Mouse (Mus musculus) spleen, postnatal 36 days (tissue): Measurements from ENCODE around the gene H2-D1.
"Not testable (repeated sequence)": the region's sequence is repeated elsewhere in the genome, so short reads cannot be mapped to it uniquely, and the experiment has no call there.

Experiments used
- DNase-seq, 2 experiments: peaks; one replicate each; pipeline ENCODE4 v3.0.0; 2022; ENCODE audit warnings: low spot score in 2 of 2, mixed read lengths in 1 of 2

H2-D1 gene

DNA sequence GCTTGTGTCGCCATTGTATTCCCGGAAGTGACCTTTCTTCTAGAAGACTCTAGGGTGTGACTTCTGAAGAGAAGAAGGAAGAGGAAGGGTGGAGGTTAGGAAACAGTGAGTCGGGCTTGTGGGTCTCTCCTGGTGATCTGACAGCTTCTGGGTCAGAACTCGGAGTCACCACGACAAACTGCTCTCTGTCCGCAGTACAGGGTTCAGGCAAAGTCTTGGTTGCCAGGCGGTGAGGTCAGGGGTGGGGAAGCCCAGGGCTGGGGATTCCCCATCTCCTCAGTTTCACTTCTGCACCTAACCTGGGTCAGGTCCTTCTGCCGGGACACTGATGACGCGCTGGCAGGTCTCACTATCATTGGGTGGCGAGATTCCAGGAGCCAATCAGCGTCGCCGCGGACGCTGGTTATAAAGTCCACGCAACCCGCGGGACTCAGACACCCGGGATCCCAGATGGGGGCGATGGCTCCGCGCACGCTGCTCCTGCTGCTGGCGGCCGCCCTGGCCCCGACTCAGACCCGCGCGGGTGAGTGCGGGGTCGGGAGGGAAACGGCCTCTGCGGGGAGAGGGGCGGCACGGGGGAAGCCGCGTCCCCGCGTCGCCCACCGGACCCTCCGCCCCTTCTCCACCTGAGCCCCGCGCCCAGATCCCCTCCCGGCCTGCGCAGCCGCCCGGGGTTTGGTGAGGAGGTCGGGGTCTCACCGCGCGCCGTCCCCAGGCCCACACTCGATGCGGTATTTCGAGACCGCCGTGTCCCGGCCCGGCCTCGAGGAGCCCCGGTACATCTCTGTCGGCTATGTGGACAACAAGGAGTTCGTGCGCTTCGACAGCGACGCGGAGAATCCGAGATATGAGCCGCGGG is at the start of gene H2-D1:
TSS of gene H2-D1 (plus strand) at position 67 of the 859 bp plus-strand sequence.
- peak; percentile 100 for DNase-seq

DNA sequence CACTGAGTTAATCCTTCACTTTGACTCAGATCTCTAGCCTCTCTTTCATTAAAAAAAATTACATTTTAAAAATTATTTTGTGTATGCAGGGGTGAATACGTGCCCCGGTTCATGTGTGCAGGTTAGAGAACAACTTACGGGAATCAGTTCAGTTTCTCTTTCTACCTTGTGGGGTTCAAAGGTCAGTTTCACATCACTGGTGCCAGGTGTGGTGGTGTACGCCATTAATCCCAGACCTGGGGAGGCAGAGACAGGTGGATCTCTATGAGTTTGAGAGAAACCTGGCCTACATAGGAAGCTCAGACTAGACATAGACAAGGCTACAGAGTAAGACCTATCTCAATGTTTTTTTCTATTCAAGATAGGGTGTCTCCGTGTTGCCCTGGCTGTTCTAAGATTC is 49.5 kb upstream of the H2-D1 start:
- DNase-seq, result no peak

- DNase-seq, result peak; percentile 90
These were observed 43.9 kb upstream of the H2-D1 start for GRCm38 (mm10) chr17:35218516-35219193.

GRCm38 (mm10) chr17:35219601-35220041 is 42.9 kb upstream of the H2-D1 start:
- peak; percentile 66 to 70 for DNase-seq

DNA sequence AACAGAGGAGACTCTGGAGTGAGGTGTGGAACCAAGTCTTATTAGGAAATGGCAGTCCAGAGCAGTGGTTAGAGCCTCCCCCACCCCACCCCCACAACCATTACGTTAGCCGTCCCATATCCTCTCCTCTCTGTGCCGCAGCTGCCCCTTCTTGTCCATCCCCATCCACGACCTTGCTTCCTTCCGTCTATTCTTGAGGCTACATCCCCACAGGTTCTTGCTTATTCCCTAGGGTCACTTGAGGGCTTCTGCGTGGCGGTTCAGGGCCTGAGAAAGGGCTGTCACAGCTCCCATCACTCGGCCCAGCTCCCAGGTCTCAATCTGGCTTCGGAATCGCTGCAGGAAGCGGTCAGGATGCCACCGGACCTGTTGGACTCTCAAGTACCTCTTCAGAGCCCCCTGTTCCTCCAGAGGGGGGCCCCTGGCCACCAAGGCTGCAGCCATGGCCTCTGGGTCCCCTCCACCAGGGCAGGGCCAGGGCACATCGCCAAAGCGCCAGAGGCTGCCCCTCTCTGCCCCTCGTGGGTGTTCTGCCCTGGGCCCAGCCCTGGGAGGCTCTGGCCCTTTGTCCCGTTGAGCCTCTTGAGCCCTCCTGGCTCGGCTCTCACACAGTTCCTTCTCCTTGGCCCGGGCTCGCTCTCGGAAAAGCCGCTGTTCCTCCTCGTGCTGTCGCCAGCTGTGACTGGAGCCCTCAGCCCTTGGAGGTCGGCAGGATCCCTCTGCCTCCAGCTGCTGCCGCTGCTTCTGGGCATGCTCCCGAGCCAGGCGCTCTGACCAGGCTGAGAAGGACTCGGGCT is 42.2 kb upstream of the H2-D1 start, which contains the start of gene Gm16181:
TSS of gene Gm16181 (plus strand) at position 679 of the 797 bp plus-strand sequence.
- no peak for DNase-seq

- DNase-seq, result no peak
These were observed 40.2 kb upstream of the H2-D1 start for GRCm38 (mm10) chr17:35222299-35222698.

DNA sequence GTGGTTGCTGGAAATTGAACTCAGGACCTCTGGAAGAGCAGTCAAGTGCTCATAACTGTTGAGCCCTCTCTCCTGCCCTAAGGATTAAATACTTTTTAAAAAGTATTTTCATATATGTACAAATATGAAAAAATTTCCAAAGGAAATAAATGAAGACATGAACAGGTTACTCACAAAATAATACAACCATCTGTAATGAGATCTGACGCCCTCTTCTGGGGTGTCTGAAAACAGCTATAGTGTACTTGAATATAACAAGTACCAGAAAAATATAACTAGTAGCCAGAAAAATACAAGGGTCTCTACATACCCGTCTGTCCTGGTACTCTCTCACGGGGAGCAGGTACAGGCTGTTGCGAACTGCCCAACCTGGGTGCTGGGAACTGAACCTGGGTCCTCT is 37.9 kb upstream of the H2-D1 start:
- DNase-seq, result no peak

DNA sequence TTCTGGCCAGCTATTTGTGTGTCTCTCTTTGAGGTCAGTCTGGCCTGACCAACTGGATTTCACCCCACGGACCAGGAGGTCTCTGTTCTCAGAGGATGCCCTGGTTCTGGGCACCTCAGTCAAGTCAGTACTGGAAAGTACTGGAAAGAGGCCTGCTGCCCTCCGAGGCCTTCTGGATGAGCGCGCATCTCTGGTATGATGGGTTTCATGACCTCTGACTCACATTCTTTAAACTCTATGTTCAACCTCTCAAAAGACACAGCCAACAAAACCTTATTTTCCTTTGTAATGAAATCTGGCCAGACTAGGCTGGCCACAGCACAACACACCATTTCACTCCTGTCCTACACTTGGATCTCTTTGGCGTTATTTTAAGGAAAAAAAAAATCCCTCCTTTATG is 37.1 kb upstream of the H2-D1 start:
- DNase-seq, result no peak

DNA sequence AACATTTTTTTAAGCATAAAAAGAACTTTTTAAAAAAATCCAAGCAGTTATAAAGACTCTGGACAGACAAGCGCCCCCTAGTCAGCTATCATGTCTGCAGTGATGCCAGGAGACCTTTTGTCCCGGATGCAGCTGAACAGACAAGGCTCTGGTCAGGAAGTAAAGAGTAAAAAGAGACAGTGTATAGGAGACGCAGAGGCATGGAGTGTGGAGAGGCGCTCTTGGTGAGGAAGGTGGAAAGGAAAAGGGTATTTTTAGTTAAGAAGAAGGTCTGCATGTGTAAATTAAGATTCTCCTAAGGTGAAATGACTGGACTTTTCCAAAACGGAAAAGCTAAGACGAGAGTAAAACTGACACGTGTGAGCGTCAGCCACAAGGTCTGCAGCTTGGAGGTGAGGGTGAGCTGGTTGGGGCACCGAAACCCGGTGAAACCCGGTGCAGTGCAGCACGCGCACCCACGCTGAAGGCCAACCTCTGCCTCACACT is 35.9 kb upstream of the H2-D1 start:
- DNase-seq, result peak in 1 of 2 experiments; percentile 52

DNA sequence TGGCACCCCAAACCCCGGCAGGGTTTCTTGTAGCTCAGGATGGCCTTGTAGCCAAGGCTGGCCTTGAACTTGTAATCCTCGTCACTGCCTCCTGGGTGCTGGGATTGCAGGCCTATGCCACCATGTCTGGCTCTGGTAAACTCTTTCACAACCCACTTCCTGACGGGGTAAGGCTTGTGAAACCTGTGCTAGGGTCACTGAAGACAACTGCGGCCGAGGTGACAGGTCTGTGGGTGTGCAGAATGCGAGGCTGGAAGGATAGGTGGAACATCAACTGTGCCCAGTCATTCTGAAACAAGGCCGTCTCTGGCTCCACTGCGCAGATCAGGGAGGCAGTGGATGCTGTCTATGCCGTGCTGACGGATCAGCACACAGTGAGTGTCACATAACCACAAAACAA is 31.5 kb upstream of the H2-D1 start:
- no peak for DNase-seq

DNA sequence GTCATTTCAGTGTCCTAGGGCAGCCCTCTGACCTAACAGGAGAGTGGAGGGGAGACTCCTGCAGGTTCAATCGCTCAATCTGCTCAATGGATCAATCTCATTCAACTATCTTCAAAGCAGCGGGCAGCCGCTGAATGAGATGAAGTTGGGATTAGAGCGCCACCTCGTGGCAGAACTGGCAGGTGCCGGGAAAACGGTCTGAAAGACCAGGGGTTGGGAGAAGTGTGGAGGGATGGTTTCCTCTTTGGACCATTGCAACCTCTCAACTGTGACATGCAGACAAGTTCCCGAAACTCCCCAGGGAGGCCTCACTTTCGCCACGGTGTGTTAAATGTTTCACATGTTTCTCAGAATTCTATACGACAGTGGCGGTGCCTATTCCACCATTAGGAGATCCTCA is 30.5 kb upstream of the H2-D1 start:
- DNase-seq, result peak; percentile 79 to 88

DNA sequence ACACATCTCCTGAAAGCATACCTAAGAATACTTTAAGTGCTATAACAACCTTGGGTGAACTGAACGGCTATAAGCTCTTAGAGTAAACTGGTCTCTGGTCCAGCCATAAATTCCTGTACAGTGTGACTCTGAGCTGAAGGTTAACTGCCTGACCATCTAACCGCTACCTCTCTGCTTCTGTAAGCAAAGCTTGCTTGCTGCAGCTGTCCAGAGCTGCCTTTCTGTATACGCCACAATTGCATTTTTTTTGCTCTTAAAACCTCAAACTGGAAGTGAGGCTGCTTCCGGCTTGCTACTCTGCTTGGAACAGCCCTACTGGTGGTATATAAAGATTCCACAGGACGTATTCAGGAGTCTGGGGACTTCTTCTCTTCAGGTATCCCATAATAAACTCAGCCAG is 29.9 kb upstream of the H2-D1 start:
- DNase-seq, result peak in 1 of 2 experiments; percentile 57

DNA sequence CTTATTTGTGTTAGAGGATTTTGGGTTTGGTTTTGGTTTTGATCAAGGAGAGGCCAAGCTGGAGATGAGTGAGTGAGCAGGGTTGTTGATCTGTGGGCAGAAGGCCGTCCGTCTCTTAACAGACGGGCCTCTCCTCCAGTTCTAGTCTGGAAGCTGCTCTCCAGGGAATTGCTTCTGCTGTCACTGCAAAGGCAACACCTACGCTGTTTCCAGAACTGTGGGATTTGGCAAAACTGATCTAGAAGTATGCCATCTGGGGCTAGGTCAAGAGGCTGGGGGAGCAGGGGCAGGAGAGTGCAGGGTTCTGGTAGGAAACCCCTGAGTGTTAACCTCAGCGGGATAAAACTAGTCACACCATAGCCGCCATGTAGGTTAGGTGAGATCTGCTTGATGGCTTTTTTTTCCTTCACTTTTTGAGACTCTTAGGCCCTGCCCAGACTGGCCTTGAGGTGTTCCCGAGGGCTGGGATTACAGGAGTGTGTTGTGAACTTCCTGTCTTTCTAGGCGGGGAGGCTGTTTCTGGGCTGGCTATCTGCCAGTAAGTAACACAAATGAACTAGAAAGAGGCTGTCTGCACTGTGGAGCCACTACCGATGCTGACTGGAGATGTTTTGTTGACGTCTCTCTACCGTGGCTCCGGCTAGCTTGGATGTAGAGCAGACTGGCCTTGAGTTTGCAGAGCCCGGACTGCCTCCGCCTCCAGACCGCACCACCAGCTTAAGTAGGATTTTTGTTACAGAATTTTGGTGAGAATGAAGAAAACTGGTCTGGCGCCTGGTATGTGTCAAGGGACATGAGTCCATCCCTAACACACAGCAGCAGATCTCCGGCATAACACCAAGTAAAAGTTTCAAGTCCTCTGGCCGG is 29.2 kb upstream of the H2-D1 start, which contains the start of gene Atp6v1g2:
TSS of gene Atp6v1g2 (plus strand) at position 547 of the 867 bp plus-strand sequence.
- peak; percentile 41 to 61 for DNase-seq

GRCm38 (mm10) chr17:35234090-35234489 is 28.4 kb upstream of the H2-D1 start:
- DNase-seq, result not testable (repeated sequence)

GRCm38 (mm10) chr17:35234903-35235302 is 27.6 kb upstream of the H2-D1 start:
- peak in 1 of 2 experiments; percentile 35 for DNase-seq

GRCm38 (mm10) chr17:35235614-35236389 is 26.7 kb upstream of the H2-D1 start, which contains the start of gene Nfkbil1:
Gene Nfkbil1 (minus strand): TSS chr17:35235792.
- DNase-seq, result peak; percentile 92 to 96

DNA sequence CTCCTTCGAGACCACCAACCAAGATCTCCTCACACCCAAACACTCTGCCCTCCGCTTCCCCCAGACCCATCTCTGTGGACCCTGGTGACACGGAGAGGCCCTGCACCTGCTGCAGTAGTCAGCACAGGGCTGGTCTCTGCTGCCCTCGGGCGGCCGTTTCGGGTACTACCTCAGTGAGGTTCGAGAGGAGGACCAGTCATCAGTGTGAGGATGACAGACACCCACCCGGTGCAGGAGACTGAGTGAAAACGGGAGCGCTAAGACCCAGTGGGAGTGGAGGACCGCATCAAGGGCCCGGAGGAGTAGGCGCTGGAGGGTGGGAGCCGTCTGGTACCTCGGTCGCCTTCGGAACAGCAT is 26.2 kb upstream of the H2-D1 start:
- peak; percentile 93 to 94 for DNase-seq

DNA sequence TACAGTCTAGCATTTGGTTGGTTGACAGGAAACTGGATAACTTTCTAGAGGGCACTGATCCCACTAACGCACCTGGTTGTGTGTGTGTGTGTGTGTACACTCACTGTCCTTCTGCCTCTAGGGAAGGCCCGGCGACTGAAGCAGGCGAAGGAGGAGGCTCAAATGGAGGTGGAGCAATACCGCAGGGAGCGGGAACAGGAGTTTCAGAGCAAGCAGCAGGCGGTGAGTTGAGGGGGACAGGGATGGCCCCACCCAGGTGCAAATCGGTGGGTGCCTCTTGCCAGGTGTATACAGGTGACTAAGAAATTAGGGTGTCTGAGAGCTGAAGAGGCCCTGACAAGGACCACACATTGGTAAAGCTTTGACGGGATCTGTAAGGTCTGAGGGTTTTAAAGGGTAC is 25.5 kb upstream of the H2-D1 start:
- DNase-seq, result no peak

GRCm38 (mm10) chr17:35237504-35237903 is 25.0 kb upstream of the H2-D1 start:
- DNase-seq, result no peak

GRCm38 (mm10) chr17:35239700-35240099 is 22.8 kb upstream of the H2-D1 start:
- no peak for DNase-seq
